Mouse (Mus musculus) cerebellum, postnatal 25 days (tissue): ENCODE results near the gene Gzmm.
"Not testable (repeated sequence)": the region's sequence is repeated elsewhere in the genome, so short reads cannot be mapped to it uniquely, and the experiment has no call there.

Source experiments
- DNase-seq, 2 experiments: peaks; one replicate each; pipeline ENCODE4 v3.0.0; 2021; ENCODE audit warnings: mixed read lengths in 2 of 2

Gzmm gene

GRCm38 (mm10) chr10:79681591-79682245, 7.1 kb upstream of the Gzmm start, which contains the start of gene Cdc34:
Gene Cdc34 (plus strand): TSS chr10:79682195.
- DNase-seq: peak; percentile 99 to 100

GRCm38 (mm10) chr10:79682551-79682915, 6.3 kb upstream of the Gzmm start:
- no peak for DNase-seq

GRCm38 (mm10) chr10:79682916-79683582, 5.8 kb upstream of the Gzmm start:
- DNase-seq: peak; percentile 54 to 68

GRCm38 (mm10) chr10:79683726-79684640, 4.8 kb upstream of the Gzmm start:
- no peak for DNase-seq

GRCm38 (mm10) chr10:79684770-79685600, 3.8 kb upstream of the Gzmm start:
- no peak for DNase-seq

GRCm38 (mm10) chr10:79686219-79686618, 2.6 kb upstream of the Gzmm start:
- no peak for DNase-seq

GRCm38 (mm10) chr10:79686691-79687090, 2.1 kb upstream of the Gzmm start:
- no peak for DNase-seq

GRCm38 (mm10) chr10:79687513-79687912, 1.3 kb upstream of the Gzmm start:
- DNase-seq: no peak

- DNase-seq: peak in 1 of 2 experiments; percentile 17
Measured at GRCm38 (mm10) chr10:79689178-79689577, 358 bp downstream of the Gzmm start.

- DNase-seq: no peak
Measured at GRCm38 (mm10) chr10:79691986-79692548, 3.2 kb downstream of the Gzmm start.

- DNase-seq: peak in 1 of 2 experiments; percentile 35
Measured at GRCm38 (mm10) chr10:79693580-79694378, 5.0 kb downstream of the Gzmm start.

GRCm38 (mm10) chr10:79694379-79694655, 5.5 kb downstream of the Gzmm start:
- peak in 1 of 2 experiments; percentile 52 for DNase-seq

- peak; percentile 82 to 89 for DNase-seq
Measured at GRCm38 (mm10) chr10:79695231-79696128, 6.7 kb downstream of the Gzmm start.

GRCm38 (mm10) chr10:79696129-79696651, 7.4 kb downstream of the Gzmm start:
- DNase-seq: peak in 1 of 2 experiments; percentile 21

GRCm38 (mm10) chr10:79697916-79698315, 9.1 kb downstream of the Gzmm start:
- peak; percentile 93 to 95 for DNase-seq

- DNase-seq: no peak
Measured at GRCm38 (mm10) chr10:79698459-79698858, 9.6 kb downstream of the Gzmm start.

GRCm38 (mm10) chr10:79700676-79701075, 11.9 kb downstream of the Gzmm start:
- DNase-seq: peak in 1 of 2 experiments; percentile 14

- peak in 1 of 2 experiments; percentile 26 for DNase-seq
Measured at GRCm38 (mm10) chr10:79701443-79702129, 12.8 kb downstream of the Gzmm start.

- DNase-seq: not testable (repeated sequence)
Measured at GRCm38 (mm10) chr10:79702970-79703369, 14.2 kb downstream of the Gzmm start.
